Mouse (Mus musculus) lung, postnatal 10 days (tissue): ENCODE data around the gene Fcamr.

ENCODE experiments used
- DNase-seq: peaks from one replicate; pipeline ENCODE4 v3.0.0; 2021

Gene Fcamr

GRCm38 (mm10) chr1:130800602-130801001 lies at the start of gene Fcamr:
Gene Fcamr, plus strand, starts transcription at chr1:130800902.
- no peak for DNase-seq

DNA sequence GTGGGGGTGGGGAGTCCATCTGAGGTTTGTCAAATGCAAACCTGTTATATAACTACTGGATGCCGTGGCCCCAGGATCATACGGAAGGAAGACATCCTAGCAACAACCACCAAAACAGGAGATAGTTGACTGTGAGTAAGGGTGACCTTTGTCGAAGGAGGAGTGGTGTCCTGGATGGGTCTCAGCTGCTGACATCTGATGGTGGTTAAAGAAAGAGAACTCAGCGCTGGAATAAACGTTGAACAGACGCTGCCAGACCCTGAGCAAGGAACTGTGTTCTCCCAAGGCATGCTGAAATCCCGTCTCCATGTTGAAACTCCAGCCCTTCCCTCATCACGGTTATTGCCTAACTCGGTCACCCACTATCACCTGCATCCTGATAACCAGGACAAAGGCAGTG lies 41.0 kb upstream of the Fcamr start:
- DNase-seq, result peak; percentile 38

DNA sequence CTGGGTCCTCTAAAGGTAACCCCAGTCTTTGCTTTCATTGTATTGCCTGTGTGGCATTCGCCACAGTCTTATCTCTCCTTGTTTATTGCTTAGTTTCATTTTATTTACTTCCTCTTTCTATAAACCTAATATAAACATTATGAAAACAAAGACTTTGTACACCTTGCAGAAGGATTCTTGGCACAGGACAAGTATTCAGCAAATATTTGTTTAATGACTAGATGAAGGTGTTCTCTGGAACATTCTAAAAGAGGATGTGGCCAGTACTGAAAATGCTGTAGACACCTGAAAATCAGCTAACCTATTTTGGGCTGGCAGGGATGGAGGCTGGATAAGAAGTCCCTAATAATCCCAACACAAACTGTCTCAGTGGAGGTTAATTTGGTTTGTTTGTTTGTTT lies 39.1 kb upstream of the Fcamr start:
- no peak for DNase-seq

- no peak for DNase-seq
Observed at GRCm38 (mm10) chr1:130762045-130762760, 38.5 kb upstream of the Fcamr start.

DNA sequence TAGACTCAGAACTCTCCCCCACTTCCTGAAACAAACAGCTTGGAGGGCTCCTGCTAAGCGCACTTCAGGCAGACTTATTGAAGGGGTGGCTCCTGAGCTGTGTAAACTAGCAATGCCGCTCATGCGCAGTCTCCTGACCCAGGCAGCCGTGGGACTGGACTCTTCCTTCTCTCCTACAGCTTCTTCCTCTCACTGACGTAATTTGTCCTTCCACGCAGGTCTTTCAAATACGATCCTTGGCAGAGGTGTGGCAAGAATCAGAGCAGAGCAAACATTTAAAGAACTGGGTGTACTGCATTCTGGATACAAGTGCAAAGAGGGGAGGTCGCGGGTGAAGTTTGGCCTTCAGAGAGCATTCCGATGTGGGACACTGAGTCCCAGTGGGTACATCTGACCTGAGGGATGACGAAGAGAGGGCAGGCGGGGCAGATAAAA lies 36.7 kb upstream of the Fcamr start:
- DNase-seq, result peak; percentile 85

- peak; percentile 55 for DNase-seq
Observed at GRCm38 (mm10) chr1:130767066-130767465, 33.6 kb upstream of the Fcamr start.

GRCm38 (mm10) chr1:130769925-130770324 lies 30.8 kb upstream of the Fcamr start:
- DNase-seq, result no peak

DNA sequence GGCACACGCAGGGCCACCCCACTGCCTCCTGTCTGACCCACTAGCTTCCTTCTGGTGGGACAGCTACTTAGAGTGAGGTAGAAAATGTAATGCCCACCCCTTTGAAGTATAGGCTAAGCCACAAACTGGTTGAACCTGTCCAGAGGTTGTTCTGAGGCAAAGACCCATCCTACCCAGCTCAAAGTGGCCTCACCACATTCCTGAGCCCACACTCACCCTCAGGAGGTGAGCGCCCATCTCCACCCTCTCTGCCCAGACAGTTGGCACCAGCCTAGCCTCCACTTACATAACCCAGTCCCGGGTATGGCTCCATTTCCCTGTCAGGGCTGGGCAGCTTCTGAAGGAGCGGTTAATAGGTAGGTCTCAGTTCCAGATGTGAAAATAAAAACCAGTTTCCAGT lies 30.2 kb upstream of the Fcamr start:
- DNase-seq, result peak; percentile 70

DNA sequence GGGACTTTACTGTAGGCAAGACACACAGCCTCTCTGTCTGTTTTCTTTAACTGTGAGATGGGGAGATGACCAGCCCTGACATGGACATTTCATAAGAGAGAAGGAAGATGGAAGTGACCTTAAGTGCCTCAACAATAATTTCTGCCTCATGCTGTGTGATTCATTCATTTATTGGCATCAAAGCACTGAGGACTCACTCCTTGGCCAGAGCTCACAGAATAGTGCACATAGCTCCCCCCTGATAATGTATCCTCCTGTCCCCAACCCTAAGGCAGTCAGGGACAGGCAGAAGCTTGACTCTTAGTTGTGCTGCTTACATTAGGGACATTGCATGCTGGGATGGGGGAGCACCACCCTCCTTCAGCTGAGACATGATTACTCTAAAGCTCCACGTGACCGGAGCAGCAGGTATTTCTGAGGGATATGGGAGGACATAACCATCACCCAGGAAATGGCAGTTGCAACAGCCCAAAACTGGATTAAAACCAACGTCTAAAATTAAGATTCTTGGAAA lies 29.7 kb upstream of the Fcamr start:
- DNase-seq, result no peak

DNA sequence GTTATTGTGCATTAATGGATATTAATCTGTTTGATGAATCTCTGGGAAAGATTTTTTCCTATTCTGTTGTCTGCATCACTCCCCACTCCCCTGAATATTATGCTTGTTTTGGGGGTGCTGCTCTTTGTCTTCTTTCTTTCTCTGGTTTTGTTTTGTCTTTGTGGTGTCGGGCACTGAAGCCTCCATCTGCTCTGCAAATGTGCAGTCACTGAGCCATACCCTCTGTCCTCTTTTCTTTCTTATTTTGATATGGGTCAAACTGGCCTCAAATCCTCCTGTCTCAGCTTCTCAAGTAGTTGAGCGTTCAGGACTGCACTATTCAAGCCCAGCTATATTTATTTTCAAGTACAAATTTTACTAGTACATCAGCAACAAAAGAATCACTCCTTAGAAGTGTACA lies 25.5 kb upstream of the Fcamr start:
- no peak for DNase-seq

GRCm38 (mm10) chr1:130775691-130776331 lies 24.9 kb upstream of the Fcamr start:
- DNase-seq, result no peak

DNA sequence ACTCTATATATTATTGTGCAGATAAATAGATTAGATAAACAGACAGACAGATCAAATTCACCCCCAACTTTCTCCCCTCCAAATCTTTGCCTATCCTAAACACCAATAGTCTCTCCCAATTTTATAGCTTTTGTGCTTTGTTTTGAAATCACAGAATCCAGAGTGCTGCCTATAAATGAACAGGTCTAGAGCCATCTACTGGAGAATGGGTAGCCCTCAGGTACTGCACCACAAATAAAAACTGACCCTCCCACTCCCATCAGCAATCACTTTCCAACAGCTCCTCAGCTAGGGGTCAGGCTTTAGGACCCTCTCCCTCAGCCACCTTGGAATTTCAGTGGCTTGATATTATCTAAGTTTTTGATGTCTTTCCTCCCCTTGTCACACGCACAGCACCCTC lies 24.1 kb upstream of the Fcamr start:
- DNase-seq, result no peak

GRCm38 (mm10) chr1:130779867-130780266 lies 20.8 kb upstream of the Fcamr start:
- DNase-seq, result no peak

GRCm38 (mm10) chr1:130784054-130784453 lies 16.6 kb upstream of the Fcamr start:
- peak; percentile 37 for DNase-seq

GRCm38 (mm10) chr1:130787001-130787400 lies 13.7 kb upstream of the Fcamr start:
- DNase-seq, result no peak

GRCm38 (mm10) chr1:130789512-130790451 lies 10.9 kb upstream of the Fcamr start:
- no peak for DNase-seq

DNA sequence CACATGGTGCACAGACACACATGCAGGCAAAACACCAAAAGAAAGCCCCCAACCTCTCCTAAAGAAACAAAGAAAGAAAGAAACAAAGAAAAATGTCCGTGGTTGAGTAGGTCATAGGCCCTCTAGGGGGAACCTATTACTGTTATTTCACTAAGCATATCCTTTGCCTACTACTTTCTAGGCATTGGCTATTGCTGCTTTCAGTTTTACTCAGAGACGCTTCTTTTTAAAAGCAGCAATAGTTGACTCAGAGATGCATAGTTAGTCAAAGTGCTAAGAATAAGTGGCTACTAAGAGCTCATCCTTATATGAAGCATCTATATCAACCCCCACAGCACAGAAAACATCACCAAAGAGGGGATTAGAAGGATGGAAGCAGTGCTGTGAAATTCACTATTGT lies 5.4 kb upstream of the Fcamr start:
- DNase-seq, result no peak

GRCm38 (mm10) chr1:130796967-130797684 lies 3.6 kb upstream of the Fcamr start:
- DNase-seq, result peak; percentile 67

DNA sequence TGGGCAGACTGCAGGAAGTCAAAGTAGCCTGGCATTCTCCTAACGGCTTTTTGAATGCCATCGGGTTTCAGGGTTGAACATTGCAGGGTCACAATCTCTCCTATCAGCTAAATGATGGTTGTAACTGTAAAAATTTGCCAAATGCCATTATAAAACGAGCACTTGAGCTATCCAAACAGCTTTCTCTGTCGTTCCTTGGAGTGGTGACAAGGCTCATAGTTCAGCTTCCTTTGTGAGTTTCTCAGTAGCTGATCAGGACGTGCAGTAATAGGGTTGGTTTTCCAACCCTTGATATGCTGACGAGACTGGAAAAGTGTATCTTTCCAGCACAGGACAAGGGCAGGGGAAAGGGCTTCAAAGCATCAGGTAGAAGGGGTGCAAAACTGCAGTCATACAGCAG lies 2.7 kb upstream of the Fcamr start:
- DNase-seq, result no peak

DNA sequence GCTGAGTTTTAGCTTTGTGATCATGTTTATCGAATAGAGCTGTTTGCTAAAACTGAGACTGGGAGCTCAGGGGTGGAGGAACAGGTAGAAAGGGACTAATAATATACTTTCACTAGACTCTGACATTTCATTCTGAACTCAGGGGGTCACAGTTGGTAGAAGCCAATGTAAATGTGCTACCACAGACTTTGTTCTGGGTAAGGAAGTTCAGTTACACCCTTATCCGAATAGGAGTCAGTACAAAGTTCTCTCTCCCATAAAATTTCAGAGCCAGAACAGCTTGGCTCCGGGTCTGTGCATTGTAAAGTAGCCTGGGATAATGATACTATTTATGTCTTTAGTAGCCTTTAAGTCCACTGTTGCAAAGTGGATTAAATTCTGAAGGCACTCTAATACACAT lies 2.2 kb upstream of the Fcamr start:
- no peak for DNase-seq

DNA sequence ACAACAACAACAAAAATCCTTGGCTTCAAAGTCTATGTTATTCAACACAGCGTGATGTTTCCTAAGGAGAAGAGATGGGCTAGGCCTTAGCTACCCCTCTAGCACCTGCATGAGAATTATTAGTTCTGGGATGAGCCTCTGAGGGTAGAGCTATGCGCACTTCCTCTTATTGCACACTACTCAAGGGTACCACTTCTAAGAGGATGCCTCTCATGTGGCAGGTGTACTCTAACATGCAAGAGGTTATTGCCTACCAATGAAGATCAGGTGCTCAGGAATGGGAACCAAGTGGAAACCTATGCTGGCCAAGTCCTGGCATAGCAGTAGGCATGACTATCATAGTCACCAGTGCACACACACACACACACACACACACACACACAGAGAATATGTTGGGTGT lies 1.3 kb upstream of the Fcamr start:
- DNase-seq, result no peak

DNA sequence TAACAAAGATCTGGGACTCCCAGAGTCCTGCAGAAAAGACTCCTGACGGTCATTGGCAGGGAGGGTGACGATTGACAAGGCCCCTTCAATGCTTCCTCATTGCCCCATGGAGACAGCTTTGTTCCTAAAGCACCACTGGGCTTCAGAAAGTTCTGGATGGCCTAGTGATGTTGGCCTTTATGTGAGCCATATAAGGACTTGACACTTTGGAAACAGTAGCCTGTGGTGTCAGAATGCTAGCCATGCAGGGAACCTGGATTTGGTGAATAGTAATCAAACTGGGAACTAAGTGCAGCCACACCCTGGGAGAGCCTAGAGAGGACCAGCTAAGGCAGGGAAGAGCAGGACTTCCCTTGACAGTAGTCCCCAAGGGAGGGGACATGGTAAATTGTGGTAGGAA lies 809 bp downstream of the Fcamr start:
- DNase-seq, result no peak

- DNase-seq, result no peak
Observed at GRCm38 (mm10) chr1:130802976-130803375, 2.3 kb downstream of the Fcamr start.
